Mouse (Mus musculus) CH12.LX (cell line): ENCODE data around the gene Ypel2. TPM values are rescaled to one million over a fixed set of nuclear protein-coding genes. Genes with fewer than 3 reads are reported as not detected.
A peak's percentile ranks its signal among the peaks of the same experiment; 100 is the strongest.

ENCODE experiments used
- DNase-seq: peaks from one replicate; pipeline ENCODE4 v3.0.0-alpha.2; 2013; ENCODE audit errors: extremely low read depth
- H3K27ac ChIP-seq: 2 replicates; pipeline ENCODE4 v1.5.1; 2012; ENCODE audit warnings: low read depth, mild to moderate bottlenecking, control low read depth, moderate library complexity; ENCODE audit not compliant: insufficient read depth
- H3K27me3 ChIP-seq: replicated peaks from 2 replicates; pipeline ENCODE3; 2012; ENCODE audit warnings: inconsistent platforms
- H3K36me3 ChIP-seq, 2 experiments: replicated peaks in 1 of 2; 2 replicates each; pipeline versions ENCODE3 to v1.6.1; 2012; ENCODE audit warnings: inconsistent platforms in 1 of 2, low read length in 1 of 2, mild to moderate bottlenecking in 1 of 2, mixed read lengths in 1 of 2, moderate library complexity in 1 of 2; ENCODE audit not compliant: control insufficient read depth in 1 of 2, insufficient read depth in 1 of 2
- H3K4me1 ChIP-seq, 2 experiments: 2 replicates each; pipeline ENCODE4 v1.6.1; 2012; ENCODE audit warnings: inconsistent platforms in 1 of 2, moderate library complexity in 1 of 2; ENCODE audit not compliant: insufficient read depth in 2 of 2, control insufficient read depth in 1 of 2
- H3K4me2 ChIP-seq: 2 replicates; pipeline ENCODE4 v1.6.1; 2012; ENCODE audit warnings: low read depth, mild to moderate bottlenecking, control low read depth; ENCODE audit not compliant: poor library complexity, insufficient read depth, severe bottlenecking
- H3K4me3 ChIP-seq, 3 experiments: fragments of 150-350 bp in 1 of 3; sonication (generic) in 1 of 3; replicated peaks in 1 of 3; 2 replicates each; pipeline versions ENCODE3 to v1.5.1; 2011 to 2012; ENCODE audit warnings: low read depth in 2 of 3, low read length in 2 of 3, mild to moderate bottlenecking in 2 of 3, moderate library complexity in 2 of 3, control low read depth in 1 of 3, improper control_type of control experiment in 1 of 3, inconsistent platforms in 1 of 3, mixed read lengths in 1 of 3; ENCODE audit not compliant: poor library complexity in 1 of 3
- H3K79me2 ChIP-seq: replicated peaks from 2 replicates; pipeline ENCODE4 v1.6.1; 2012; ENCODE audit warnings: mild to moderate bottlenecking, moderate library complexity; ENCODE audit not compliant: control insufficient read depth, poor library complexity, insufficient read depth, severe bottlenecking; ENCODE audit errors: extremely low read depth
- H3K9ac ChIP-seq: 2 replicates; pipeline ENCODE4 v1.6.1; 2012; ENCODE audit warnings: low read depth, mild to moderate bottlenecking, control low read depth, moderate library complexity; ENCODE audit not compliant: insufficient read depth
- H3K9me3 ChIP-seq: replicated peaks from 2 replicates; pipeline ENCODE3; 2012; ENCODE audit warnings: low read length, inconsistent platforms, mixed read lengths
- BHLHE40 ChIP-seq: IDR thresholded peaks from 2 replicates; pipeline ENCODE4 v1.6.1; 2011; ENCODE audit warnings: mild to moderate bottlenecking, low read depth, low read length, improper control_type of control experiment
- CHD1 ChIP-seq: IDR thresholded peaks from 2 replicates; pipeline ENCODE4 v1.6.1; 2012; ENCODE audit warnings: low read depth, low read length, improper control_type of control experiment, inconsistent platforms
- CHD2 ChIP-seq: IDR thresholded peaks from 2 replicates; pipeline ENCODE4 v1.6.1; 2011; ENCODE audit warnings: low read length, improper control_type of control experiment
- E2F4 ChIP-seq: IDR thresholded peaks from 2 replicates; pipeline ENCODE4 v1.6.1; 2011; ENCODE audit warnings: low read depth, low read length, improper control_type of control experiment; ENCODE audit not compliant: insufficient replicate concordance
- ELF1 ChIP-seq: IDR thresholded peaks from 2 replicates; pipeline ENCODE4 v1.6.1; 2014; ENCODE audit warnings: low read depth, mild to moderate bottlenecking, inconsistent platforms, low read length, improper control_type of control experiment
- EP300 ChIP-seq: IDR thresholded peaks from 2 replicates; pipeline ENCODE4 v1.6.1; 2011; ENCODE audit warnings: low read length, improper control_type of control experiment
- ETS1 ChIP-seq: conservative IDR thresholded peaks from 2 replicates; pipeline ENCODE4 v1.6.1; 2012; ENCODE audit warnings: low read depth, mild to moderate bottlenecking, inconsistent platforms, low read length, improper control_type of control experiment, moderate library complexity
- GABPA ChIP-seq: IDR thresholded peaks from 2 replicates; pipeline ENCODE4 v1.6.1; 2012; ENCODE audit warnings: low read depth, low read length, improper control_type of control experiment, inconsistent platforms; ENCODE audit not compliant: insufficient replicate concordance
- HCFC1 ChIP-seq: IDR thresholded peaks from 2 replicates; pipeline ENCODE4 v1.6.1; 2012; ENCODE audit warnings: low read depth, mild to moderate bottlenecking, inconsistent platforms, low read length, improper control_type of control experiment
- IRF4 ChIP-seq: IDR thresholded peaks from 2 replicates; pipeline ENCODE4 v1.6.1; 2014; ENCODE audit warnings: low read depth, mild to moderate bottlenecking, inconsistent platforms, low read length, improper control_type of control experiment
- MAFK ChIP-seq: IDR thresholded peaks from 2 replicates; pipeline ENCODE4 v1.6.1; 2011; ENCODE audit warnings: low read length, improper control_type of control experiment; ENCODE audit not compliant: insufficient replicate concordance
- MAX ChIP-seq: IDR thresholded peaks from 2 replicates; pipeline ENCODE4 v1.6.1; 2011; ENCODE audit warnings: low read length, improper control_type of control experiment
- MEF2A ChIP-seq: IDR thresholded peaks from 2 replicates; pipeline ENCODE4 v1.6.1; 2014; ENCODE audit warnings: low read depth, mild to moderate bottlenecking, inconsistent platforms, low read length, improper control_type of control experiment, borderline replicate concordance
- NRF1 ChIP-seq: IDR thresholded peaks from 2 replicates; pipeline ENCODE4 v1.6.1; 2014; ENCODE audit warnings: low read depth, mild to moderate bottlenecking, inconsistent platforms, low read length, improper control_type of control experiment, moderate library complexity
- PAX5 ChIP-seq: IDR thresholded peaks from 2 replicates; pipeline ENCODE4 v1.6.1; 2012; ENCODE audit warnings: low read length, inconsistent platforms, mixed read lengths
- POLR2A ChIP-seq: IDR thresholded peaks from 2 replicates; pipeline ENCODE4 v1.6.1; 2011; ENCODE audit warnings: low read depth, mild to moderate bottlenecking, improper control_type of control experiment, low read length
- POLR2AphosphoS2 ChIP-seq: IDR thresholded peaks from 2 replicates; pipeline ENCODE4 v1.6.1; 2011; ENCODE audit warnings: low read depth, low read length, improper control_type of control experiment
- RAD21 ChIP-seq: IDR thresholded peaks from 2 replicates; pipeline ENCODE4 v1.6.1; 2011; ENCODE audit warnings: low read depth, mild to moderate bottlenecking, low read length, improper control_type of control experiment, moderate library complexity
- SIN3A ChIP-seq: IDR thresholded peaks from 2 replicates; pipeline ENCODE4 v1.6.1; 2012; ENCODE audit warnings: low read length, improper control_type of control experiment, inconsistent platforms
- SMC3 ChIP-seq: IDR thresholded peaks from 2 replicates; pipeline ENCODE4 v1.6.1; 2011; ENCODE audit warnings: low read depth, low read length, improper control_type of control experiment
- TBP ChIP-seq: conservative IDR thresholded peaks from 2 replicates; pipeline ENCODE4 v1.6.1; 2011; ENCODE audit warnings: low read depth, low read length, improper control_type of control experiment
- TCF12 ChIP-seq: IDR thresholded peaks from 2 replicates; pipeline ENCODE4 v1.6.1; 2014; ENCODE audit warnings: low read depth, mild to moderate bottlenecking, inconsistent platforms, low read length, improper control_type of control experiment
- USF1 ChIP-seq: IDR thresholded peaks from 2 replicates; pipeline ENCODE4 v1.6.1; 2014; ENCODE audit warnings: low read depth, mild to moderate bottlenecking, inconsistent platforms, low read length, improper control_type of control experiment
- ZC3H11A ChIP-seq: IDR thresholded peaks from 2 replicates; pipeline ENCODE4 v1.6.1; 2012; ENCODE audit warnings: low read depth, mild to moderate bottlenecking, inconsistent platforms, low read length, improper control_type of control experiment
- ZMIZ1 ChIP-seq: IDR thresholded peaks from 2 replicates; pipeline ENCODE4 v1.6.1; 2012; ENCODE audit warnings: low read depth, mild to moderate bottlenecking, inconsistent platforms, low read length, improper control_type of control experiment
- ZNF384 ChIP-seq: IDR thresholded peaks from 2 replicates; pipeline ENCODE4 v1.6.1; 2012; ENCODE audit warnings: low read depth, low read length, improper control_type of control experiment, inconsistent platforms
- dilution Hi-C: fragments of 300-500 bp; cut with MboI; formaldehyde crosslinking; loops from 2 replicates; pipeline ENCODE4 v1.14.3; 2020; ENCODE audit warnings: low sequenced_read_pairs; ENCODE audit not compliant: extremely low pct_unique_long_range_greater_than_20kb, extremely low pct_ligation_motif_present
- in situ Hi-C: fragments of 300-500 bp; cut with MboI; formaldehyde crosslinking; loops from 3 replicates; pipeline ENCODE4 v1.14.3; 2019; ENCODE audit warnings: low sequenced_read_pairs, low pct_ligation_motif_present, low pct_unique_long_range_greater_than_20kb, mixed read lengths
- polyA plus RNA-seq: library from polyadenylated mRNA; unstranded; fragments of >175 nt; gene quantifications from 2 replicates; pipeline ENCODE4 v1.2.1, GENCODE M21; 2012; ENCODE audit warnings: low read depth; ENCODE audit not compliant: insufficient read length
- total RNA-seq, 2 experiments: library from RNA; depleted of rRNA; stranded (reverse); fragments of 300-350 nt in 1 of 2; fragments of >200 nt in 1 of 2; gene quantifications; 2 replicates each; pipeline ENCODE4 v1.2.3; 2012 to 2014

The Ypel2 gene
- total and polyA plus RNA-seq, 3 experiments: 0.38 to 0.91 (median 0.59) TPM

DNA sequence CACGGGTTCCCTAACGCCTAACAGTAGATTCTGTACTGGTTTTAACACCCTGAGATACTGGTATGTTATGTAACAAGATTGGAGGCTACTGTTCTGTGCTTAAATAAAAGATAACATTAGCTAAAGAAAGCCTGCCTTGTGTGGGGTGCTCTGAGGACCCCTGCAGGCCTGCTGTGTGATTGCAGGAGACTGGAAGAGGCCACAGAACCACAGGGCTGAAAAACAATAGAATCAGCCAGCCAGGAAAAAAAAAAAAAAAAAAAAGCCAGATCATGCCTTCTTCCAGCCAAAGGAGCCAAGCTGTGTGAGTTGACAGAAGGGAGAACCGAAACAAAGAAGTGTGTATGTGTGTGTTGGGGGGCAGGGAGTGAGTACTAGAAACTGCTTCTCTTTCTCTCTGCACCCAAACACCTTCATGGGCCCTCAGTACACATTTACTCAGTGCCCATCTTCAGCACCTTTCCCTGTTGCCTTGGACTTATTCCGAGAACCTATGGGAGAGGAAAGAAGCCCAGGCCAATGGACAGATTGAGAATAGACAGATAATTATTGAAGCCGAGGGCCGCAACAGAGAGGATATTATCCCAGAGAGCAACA is 2.2 kb upstream of the Ypel2 start (continued):
- TF ChIP-seq CHD1 (no peak), PAX5 (no peak), USF1 (no peak), ETS1 (no peak), EP300 (no peak), HCFC1 (no peak; the same call in 1 of the 2 replicates), NRF1 (no peak), BHLHE40 (no peak), MAX (no peak), RAD21 (peak; percentile 92), E2F4 (no peak), ELF1 (peak; percentile 5; the same call in 1 of the 2 replicates), SMC3 (peak; percentile 90), TCF12 (no peak), ZC3H11A (peak; percentile 55; the same call in 1 of the 2 replicates), ZMIZ1 (no peak), MEF2A (no peak), GABPA (no peak), MAFK (no peak)
- TF ChIP-seq, all 38 proteins: peak for 10

DNA sequence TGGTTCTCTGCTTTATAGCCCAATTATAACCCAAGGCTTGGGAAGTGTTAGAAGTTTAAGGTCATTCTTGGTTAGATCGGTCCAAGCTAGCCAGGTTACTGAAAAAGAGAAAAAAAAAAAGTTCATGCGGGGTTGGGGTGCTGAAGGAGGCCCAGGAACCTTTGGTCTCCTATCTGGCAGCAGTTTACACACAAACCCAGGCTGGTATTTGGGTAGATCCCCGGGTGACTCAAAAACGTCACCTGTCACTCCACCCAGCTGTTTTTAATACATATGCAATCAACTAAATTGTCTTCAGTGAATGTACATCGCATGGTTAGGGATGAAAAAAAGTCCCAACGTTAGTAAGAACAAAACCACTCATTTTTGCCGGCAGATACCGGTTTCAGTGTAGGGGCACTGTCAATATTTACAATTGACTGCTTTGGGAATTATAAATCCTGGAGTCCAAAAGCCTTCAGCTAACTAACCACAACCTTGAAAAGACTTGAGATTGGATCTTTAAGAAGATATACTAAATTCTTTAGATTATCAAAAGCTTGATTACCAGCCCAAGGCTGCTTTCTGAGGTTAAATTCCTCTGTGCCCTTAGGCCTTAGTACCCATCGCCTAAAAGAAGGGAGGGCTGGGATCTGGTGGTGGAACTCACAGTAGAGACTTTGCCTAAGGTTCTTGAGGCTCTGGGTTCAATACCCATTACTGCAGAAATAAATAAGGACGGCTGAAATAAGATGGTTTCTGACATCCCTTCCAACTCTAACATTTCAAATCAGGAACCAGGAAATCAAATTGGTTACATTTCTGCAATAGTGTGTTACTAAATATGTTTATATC is 1.5 kb upstream of the Ypel2 start:
- no peak overlapping the region for H3K9ac ChIP-seq
- no peak overlapping the region for H3K4me3 ChIP-seq
- no peaks in the 10 kb centered on the region for H3K79me2 ChIP-seq
- no peaks in the 10 kb centered on the region for H3K36me3 ChIP-seq
- TF ChIP-seq CHD1 (no peak), ELF1 (0 out of 2 replicates have a peak, but pooled peaks have one; percentile 3), TBP (0 out of 2 replicates have a peak, but pooled peaks have one; percentile 49), SIN3A (no peak), IRF4 (peak; percentile 77), ETS1 (peak; percentile 59; the same call in 1 of the 2 replicates), BHLHE40 (peak; percentile 46; the same call in 1 of the 2 replicates), POLR2AphosphoS2 (no peak), CHD2 (no peak), ZMIZ1 (peak; percentile 52; the same call in 1 of the 2 replicates), POLR2A (no peak), ZNF384 (no peak), EP300 (peak; percentile 15; the same call in 1 of the 2 replicates)
- peak; percentile 39 for DNase-seq
- peaks cover 0 to 34% of the 10 kb centered on the region in 2 experiments; a peak in 2 of 4 replicates for H3K4me1 ChIP-seq
- H3K9me3 ChIP-seq: no peaks in the 10 kb centered on the region
- peaks cover 22% of the 10 kb centered on the region for H3K27me3 ChIP-seq
- no peak overlapping the region for H3K27ac ChIP-seq
- dilution Hi-C loops (no loop called here), in situ Hi-C loops (no loop called here)
- peak overlapping the region; percentile 13 for H3K4me2 ChIP-seq
